Mouse (Mus musculus) heart, adult 11 months (tissue): Measurements from ENCODE around the gene Unc119.
A peak's percentile ranks its signal among the peaks of the same experiment; 100 is the strongest.

ENCODE experiments used
- DNase-seq: peaks from one replicate; pipeline ENCODE4 v3.0.0; 2022

Gene Unc119

GRCm38 (mm10) chr11:78344890-78345715 is 1.8 kb downstream of the Unc119 start:
- peak; percentile 98 for DNase-seq

GRCm38 (mm10) chr11:78345801-78346200 is 2.5 kb downstream of the Unc119 start:
- DNase-seq: peak; percentile 96

- DNase-seq: peak; percentile 93
These were observed 3.2 kb downstream of the Unc119 start for GRCm38 (mm10) chr11:78346326-78347069.

GRCm38 (mm10) chr11:78347070-78347754 is 3.9 kb downstream of the Unc119 start:
- peak; percentile 96 for DNase-seq

GRCm38 (mm10) chr11:78347908-78348307 is 4.6 kb downstream of the Unc119 start:
- peak; percentile 96 for DNase-seq

GRCm38 (mm10) chr11:78348474-78348873 is 5.2 kb downstream of the Unc119 start:
- peak; percentile 91 for DNase-seq

GRCm38 (mm10) chr11:78349441-78350358 is 6.4 kb downstream of the Unc119 start:
- peak; percentile 94 for DNase-seq

- DNase-seq: no peak
These were observed 9.8 kb downstream of the Unc119 start for GRCm38 (mm10) chr11:78353081-78353480.

- no peak for DNase-seq
These were observed 11.6 kb downstream of the Unc119 start for GRCm38 (mm10) chr11:78354905-78355304.

- no peak for DNase-seq
These were observed 12.4 kb downstream of the Unc119 start for GRCm38 (mm10) chr11:78355471-78356238.

GRCm38 (mm10) chr11:78358330-78359007 is 15.2 kb downstream of the Unc119 start:
- DNase-seq: no peak

- peak; percentile 94 for DNase-seq
These were observed 17.0 kb downstream of the Unc119 start for GRCm38 (mm10) chr11:78360125-78360788.

GRCm38 (mm10) chr11:78360789-78361131 is 17.5 kb downstream of the Unc119 start:
- DNase-seq: peak; percentile 92

- no peak for DNase-seq
These were observed 20.2 kb downstream of the Unc119 start for GRCm38 (mm10) chr11:78363309-78364007.

GRCm38 (mm10) chr11:78364103-78364502 is 20.8 kb downstream of the Unc119 start:
- no peak for DNase-seq

- no peak for DNase-seq
These were observed 24.4 kb downstream of the Unc119 start for GRCm38 (mm10) chr11:78367456-78368225.

- DNase-seq: no peak
These were observed 27.1 kb downstream of the Unc119 start for GRCm38 (mm10) chr11:78370389-78370788.

- DNase-seq: peak; percentile 84
These were observed 28.4 kb downstream of the Unc119 start for GRCm38 (mm10) chr11:78371711-78372110.

- DNase-seq: no peak
These were observed 28.9 kb downstream of the Unc119 start for GRCm38 (mm10) chr11:78372166-78372565.
